Mouse (Mus musculus): ENCODE data around the gene Pitpnm1. TPM values are rescaled to one million over a fixed set of nuclear protein-coding genes. Genes with fewer than 3 reads are reported as not detected.
"Not testable (repeated sequence)": the region's sequence is repeated elsewhere in the genome, so short reads cannot be mapped to it uniquely, and the experiment has no call there.

Pitpnm1 gene
- polyA plus RNA-seq, 1 experiment = 568 TPM

GRCm38 (mm10) chr19:4126759-4127495 is 27.1 kb downstream of the Pitpnm1 start:
- no peak for DNase-seq
- TF ChIP-seq POLR2A (IDR thresholded peaks at IDR 0.05; ENCODE audit: borderline replicate concordance, insufficient read depth, low read length) (no peak), CTCF (IDR thresholded peaks at IDR 0.05; ENCODE audit: borderline replicate concordance, insufficient read depth, low read depth, low read length) (no peak)
- Histone ChIP-seq H3K27ac (ENCODE audit: insufficient read depth, low read length) (no peak overlapping the region), H3K27me3 (ENCODE audit: control insufficient read depth, insufficient read depth, low read length) (no peaks in the 10 kb centered on the region), H3K4me3 (replicated peaks; ENCODE audit: insufficient read depth, low read depth, low read length) (peak overlapping the region; percentile 97), H3K4me1 (ENCODE audit: control insufficient read depth, insufficient read depth, low read length) (peaks cover 6% of the 10 kb centered on the region; the same call in 1 of the 2 replicates)
- WGBS = 61% methylated on average over 7 of the region's 7 CpGs

GRCm38 (mm10) chr19:4129462-4129861 is 29.7 kb downstream of the Pitpnm1 start:
- no peak overlapping the region for H3K27ac ChIP-seq (ENCODE audit: insufficient read depth, low read length)
- no peak overlapping the region for H3K4me3 ChIP-seq (replicated peaks; ENCODE audit: insufficient read depth, low read depth, low read length)
- H3K27me3 ChIP-seq (ENCODE audit: control insufficient read depth, insufficient read depth, low read length) = no peaks in the 10 kb centered on the region
- peaks cover 6% of the 10 kb centered on the region; the same call in 1 of the 2 replicates for H3K4me1 ChIP-seq (ENCODE audit: control insufficient read depth, insufficient read depth, low read length)
- TF ChIP-seq CTCF (IDR thresholded peaks at IDR 0.05; ENCODE audit: borderline replicate concordance, insufficient read depth, low read depth, low read length) (no peak), POLR2A (IDR thresholded peaks at IDR 0.05; ENCODE audit: borderline replicate concordance, insufficient read depth, low read length) (no peak)
- DNase-seq = no peak
- WGBS = 78% methylated on average over 7 of the region's 7 CpGs

- WGBS = 93% methylated on average over 4 of the region's 4 CpGs
- H3K4me3 ChIP-seq (replicated peaks; ENCODE audit: insufficient read depth, low read depth, low read length) = no peak overlapping the region
- DNase-seq = no peak
- H3K4me1 ChIP-seq (ENCODE audit: control insufficient read depth, insufficient read depth, low read length) = peaks cover 6% of the 10 kb centered on the region; the same call in 1 of the 2 replicates
- H3K27ac ChIP-seq (ENCODE audit: insufficient read depth, low read length) = no peak overlapping the region
- no peaks in the 10 kb centered on the region for H3K27me3 ChIP-seq (ENCODE audit: control insufficient read depth, insufficient read depth, low read length)
- TF ChIP-seq POLR2A (IDR thresholded peaks at IDR 0.05; ENCODE audit: borderline replicate concordance, insufficient read depth, low read length) (no peak), CTCF (IDR thresholded peaks at IDR 0.05; ENCODE audit: borderline replicate concordance, insufficient read depth, low read depth, low read length) (no peak)
These were observed 30.3 kb downstream of the Pitpnm1 start for GRCm38 (mm10) chr19:4130106-4130505.

GRCm38 (mm10) chr19:4131075-4131474 is 31.3 kb downstream of the Pitpnm1 start:
- 91% methylated on average over 5 of the region's 5 CpGs for WGBS
- no peak overlapping the region for H3K27ac ChIP-seq (ENCODE audit: insufficient read depth, low read length)
- TF ChIP-seq CTCF (IDR thresholded peaks at IDR 0.05; ENCODE audit: borderline replicate concordance, insufficient read depth, low read depth, low read length) = no peak
- TF ChIP-seq POLR2A (IDR thresholded peaks at IDR 0.05; ENCODE audit: borderline replicate concordance, insufficient read depth, low read length) = no peak
- H3K4me3 ChIP-seq (replicated peaks; ENCODE audit: insufficient read depth, low read depth, low read length) = no peak overlapping the region
- no peaks in the 10 kb centered on the region for H3K27me3 ChIP-seq (ENCODE audit: control insufficient read depth, insufficient read depth, low read length)
- peaks cover 6% of the 10 kb centered on the region; the same call in 1 of the 2 replicates for H3K4me1 ChIP-seq (ENCODE audit: control insufficient read depth, insufficient read depth, low read length)
- DNase-seq = no peak

- no peak overlapping the region for H3K4me3 ChIP-seq (replicated peaks; ENCODE audit: insufficient read depth, low read depth, low read length)
- 87% methylated on average over 2 of the region's 2 CpGs for WGBS
- TF ChIP-seq POLR2A (IDR thresholded peaks at IDR 0.05; ENCODE audit: borderline replicate concordance, insufficient read depth, low read length) (no peak), CTCF (IDR thresholded peaks at IDR 0.05; ENCODE audit: borderline replicate concordance, insufficient read depth, low read depth, low read length) (no peak)
- H3K27ac ChIP-seq (ENCODE audit: insufficient read depth, low read length) = no peak overlapping the region
- H3K4me1 ChIP-seq (ENCODE audit: control insufficient read depth, insufficient read depth, low read length) = peaks cover 4% of the 10 kb centered on the region; the same call in 1 of the 2 replicates
- H3K27me3 ChIP-seq (ENCODE audit: control insufficient read depth, insufficient read depth, low read length) = no peaks in the 10 kb centered on the region
- DNase-seq = no peak
These were observed 32.0 kb downstream of the Pitpnm1 start for GRCm38 (mm10) chr19:4131768-4132167.

GRCm38 (mm10) chr19:4134354-4134753 is 34.6 kb downstream of the Pitpnm1 start:
- peak in 1 of 2 experiments; percentile 4 for DNase-seq
- TF ChIP-seq CTCF (IDR thresholded peaks at IDR 0.05; ENCODE audit: borderline replicate concordance, insufficient read depth, low read depth, low read length) = no peak
- no peak for TF ChIP-seq POLR2A (IDR thresholded peaks at IDR 0.05; ENCODE audit: borderline replicate concordance, insufficient read depth, low read length)
- WGBS = 63% methylated on average over 4 of the region's 4 CpGs
- no peaks in the 10 kb centered on the region for H3K4me1 ChIP-seq (ENCODE audit: control insufficient read depth, insufficient read depth, low read length)
- no peak overlapping the region for H3K27ac ChIP-seq (ENCODE audit: insufficient read depth, low read length)
- H3K27me3 ChIP-seq (ENCODE audit: control insufficient read depth, insufficient read depth, low read length) = no peaks in the 10 kb centered on the region
- no peak overlapping the region for H3K4me3 ChIP-seq (replicated peaks; ENCODE audit: insufficient read depth, low read depth, low read length)

GRCm38 (mm10) chr19:4135229-4135962 is 35.6 kb downstream of the Pitpnm1 start:
- H3K27ac ChIP-seq (ENCODE audit: insufficient read depth, low read length); H3K4me3 ChIP-seq (replicated peaks; ENCODE audit: insufficient read depth, low read depth, low read length); DNase-seq; H3K27me3 ChIP-seq (ENCODE audit: control insufficient read depth, insufficient read depth, low read length); H3K4me1 ChIP-seq (ENCODE audit: control insufficient read depth, insufficient read depth, low read length): not testable (repeated sequence)
- 85% methylated on average over 6 of the region's 6 CpGs for WGBS

- not testable (repeated sequence) for H3K27ac ChIP-seq (ENCODE audit: insufficient read depth, low read length); H3K4me3 ChIP-seq (replicated peaks; ENCODE audit: insufficient read depth, low read depth, low read length); H3K27me3 ChIP-seq (ENCODE audit: control insufficient read depth, insufficient read depth, low read length); H3K4me1 ChIP-seq (ENCODE audit: control insufficient read depth, insufficient read depth, low read length)
- WGBS = 12% methylated on average over 8 of the region's 8 CpGs
- TF ChIP-seq CTCF (IDR thresholded peaks at IDR 0.05; ENCODE audit: borderline replicate concordance, insufficient read depth, low read depth, low read length) = peak; percentile 59; the same call in 1 of the 2 replicates
- peak; percentile 36 to 37 for DNase-seq
These were observed 36.2 kb downstream of the Pitpnm1 start for GRCm38 (mm10) chr19:4135963-4136345.
